Mouse (Mus musculus) C2C12 (cell line): ENCODE results near the gene Cyp4f13.

Source experiments
- CTCF ChIP-seq: IDR thresholded peaks from one replicate; pipeline ENCODE4 v1.5.1; 2011; ENCODE audit not compliant: control insufficient read depth, insufficient read depth, insufficient read length
- MYOD1 ChIP-seq: IDR thresholded peaks from one replicate; pipeline ENCODE4 v1.6.1; 2011; ENCODE audit warnings: low read depth; ENCODE audit not compliant: control insufficient read depth, insufficient read length

DNA sequence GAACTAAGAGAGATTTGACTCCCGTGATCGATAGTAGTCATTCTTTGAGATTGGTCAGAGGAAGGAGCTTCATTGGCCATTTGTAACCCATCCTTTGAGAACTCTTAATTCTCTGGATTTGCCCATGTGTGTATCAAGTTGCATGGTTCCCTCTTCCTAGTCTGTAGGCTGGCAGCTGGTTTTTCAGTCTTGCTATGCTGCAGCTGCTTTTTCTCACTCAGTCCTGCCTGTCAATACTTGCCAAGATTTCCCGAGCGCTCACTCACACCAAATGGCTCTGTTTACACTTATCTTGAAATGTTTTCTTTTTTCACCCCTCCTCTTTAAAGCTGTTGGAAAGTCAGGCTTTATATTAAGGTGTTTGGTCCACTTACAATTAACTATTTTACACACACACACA is 34.2 kb upstream of the Cyp4f13 start:
- no peak for TF ChIP-seq CTCF
- TF ChIP-seq MYOD1, result no peak
